Mouse (Mus musculus) bone marrow, adult 2 months (tissue): ENCODE measurements at regions not wholly inside any gene's neighbourhood (a gene's known extent, or its start where the extent isn't known, plus 50 kb on each side); places are given as distances from the start of the nearest gene placed in this dataset.

Experiments
- CTCF ChIP-seq: fragments of 200-500 bp; IDR thresholded peaks from 2 replicates; pipeline ENCODE4 v1.5.1; 2011; ENCODE audit warnings: low read length, control low read depth; ENCODE audit not compliant: control insufficient read depth, insufficient read depth
- POLR2A ChIP-seq: fragments of 200-500 bp; IDR thresholded peaks from 2 replicates; pipeline ENCODE4 v1.6.1; 2011; ENCODE audit warnings: low read depth, mild to moderate bottlenecking, control low read depth, low read length, borderline replicate concordance; ENCODE audit not compliant: control insufficient read depth

- TF ChIP-seq CTCF (no peak), POLR2A (no peak)
Measured at GRCm38 (mm10) chr7:36309761-36310605, 387.9 kb upstream of the Tshz3 start.
